Mouse (Mus musculus): ENCODE measurements at regions not wholly inside any gene's neighbourhood (a gene's known extent, or its start where the extent isn't known, plus 50 kb on each side); places are given as distances from the start of the nearest gene placed in this dataset.

- TF ChIP-seq EP300 (IDR thresholded peaks at IDR 0.05; ENCODE audit: insufficient read depth, low read depth, low read length), result no peak
- peak; percentile 60 for TF ChIP-seq CTCF (IDR thresholded peaks at IDR 0.05; ENCODE audit: low read depth, low read length)
Measured at GRCm38 (mm10) chr5:127160292-127160691, 81.3 kb upstream of the Tmem132c start.

Measured in ES-Bruce4 (cell line).